ENCODE assay signal across 8 mouse cellular contexts in genomic region chr6:48840973-48841625, GRCm38 (mm10). TPM values are rescaled to one million over a fixed set of nuclear protein-coding genes. Genes with fewer than 3 reads are reported as not detected.
DNase-seq lines count a peak whose midpoint lies in the region; ATAC-seq and TF ChIP-seq lines count a peak whose summit lies in the region.

Gene Tmem176b (minus strand): TSS chr6:48841496.

- H3K9ac ChIP-seq in MEL (ENCODE audit: control insufficient read depth, low read depth, low read length, poor library complexity, severe bottlenecking) = peak within 1 kb of the TSS; percentile 62
- H3K9ac ChIP-seq in lung, embryonic 14.5 days = peak within 1 kb of the TSS; percentile 66

- peaks cover 9 to 23% of the 10 kb centered on the region in 2 experiments for H3K4me1 ChIP-seq in MEL (ENCODE audit: control insufficient read depth in 1 of 2, insufficient read depth in 2 of 2, low read length in 2 of 2)
- peaks cover 33% of the 10 kb centered on the region for H3K4me1 ChIP-seq in hindbrain, embryonic 10.5 days (replicated peaks)
- peaks cover 19% of the 10 kb centered on the region for H3K4me1 ChIP-seq in lung, embryonic 14.5 days (ENCODE audit: insufficient read depth)

- no peaks in the 10 kb centered on the region for H3K27me3 ChIP-seq in MEL (ENCODE audit: control insufficient read depth in 1 of 2, insufficient read depth in 2 of 2, low read length in 2 of 2)
- H3K27me3 ChIP-seq in hindbrain, embryonic 10.5 days (ENCODE audit: insufficient read depth, poor library complexity, severe bottlenecking) = no peaks in the 10 kb centered on the region
- H3K27me3 ChIP-seq in lung, embryonic 14.5 days (ENCODE audit: insufficient read depth, low read length) = no peaks in the 10 kb centered on the region

- TF ChIP-seq POLR2A in MEL (IDR thresholded peaks at IDR 0.05; ENCODE audit: control insufficient read depth in 1 of 2, insufficient read depth in 1 of 2, low read depth in 1 of 2, low read length in 2 of 2, poor library complexity in 1 of 2) = no peak

- H3K4me2 ChIP-seq in lung, embryonic 14.5 days = peak within 1 kb of the TSS; percentile 93

- H3K79me2 ChIP-seq in MEL (ENCODE audit: control insufficient read depth, insufficient read depth, low read length, poor library complexity) = peaks cover 1% of the 10 kb centered on the region; the same call in 1 of the 2 replicates

- WGBS in hindbrain, embryonic 10.5 days = 26% methylated on average over 6 of the region's 6 CpGs
- 0% methylated on average over 6 of the region's 6 CpGs for WGBS in lung, embryonic 14.5 days

- no peak for TF ChIP-seq EP300 in MEL (IDR thresholded peaks at IDR 0.05; ENCODE audit: low read depth in 1 of 2, low read length in 2 of 2)

- H3K9me3 ChIP-seq in MEL (replicated peaks; ENCODE audit: insufficient read depth, low read length) = no peaks in the 10 kb centered on the region
- H3K9me3 ChIP-seq in hindbrain, embryonic 10.5 days = no peaks in the 10 kb centered on the region
- no peaks in the 10 kb centered on the region for H3K9me3 ChIP-seq in lung, embryonic 14.5 days (ENCODE audit: low read depth, low read length)

- peaks cover 0 to 14% of the 10 kb centered on the region in 2 experiments; a peak in 2 of 4 replicates for H3K36me3 ChIP-seq in MEL (ENCODE audit: control insufficient read depth in 1 of 2, insufficient read depth in 2 of 2, low read length in 2 of 2)
- H3K36me3 ChIP-seq in hindbrain, embryonic 10.5 days = no peaks in the 10 kb centered on the region; the same call in 1 of the 2 replicates
- peaks cover 55% of the 10 kb centered on the region for H3K36me3 ChIP-seq in lung, embryonic 14.5 days (ENCODE audit: insufficient read depth)

- TF ChIP-seq RAD21 in MEL (IDR thresholded peaks at IDR 0.05; ENCODE audit: low read depth, low read length) = no peak

- TF ChIP-seq CTCF in MEL (IDR thresholded peaks at IDR 0.05 in 2 of 3, conservative IDR thresholded peaks at IDR 0.05 in 1 of 3; ENCODE audit: control insufficient read depth in 1 of 3, insufficient read depth in 1 of 3, low read depth in 2 of 3, low read length in 3 of 3, poor library complexity in 1 of 3, severe bottlenecking in 1 of 3) = no peak
- no peak for TF ChIP-seq CTCF in lung, embryonic 14.5 days (IDR thresholded peaks at IDR 0.05; ENCODE audit: low read depth)

- H3K27ac ChIP-seq in MEL (ENCODE audit: control insufficient read depth, low read depth, low read length) = peak within 1 kb of the TSS; percentile 48
- peak within 1 kb of the TSS; percentile 83 for H3K27ac ChIP-seq in hindbrain, embryonic 10.5 days
- H3K27ac ChIP-seq in lung, embryonic 14.5 days (ENCODE audit: low read depth) = peak within 1 kb of the TSS; percentile 94

- peak; percentile 83 for DNase-seq in MEL (ENCODE audit: low read depth, low spot score)
- peak; percentile 32 for DNase-seq in cerebellum, adult 9-11 months
- peak; percentile 84 for DNase-seq in frontal cortex, postnatal 10 days (ENCODE audit: low spot score in 2 of 2)
- DNase-seq in hindbrain, embryonic 10.5 days (ENCODE audit: low spot score) = peak; percentile 76
- peak; percentile 60 for DNase-seq in layer of hippocampus, adult 9-10 months (ENCODE audit: low spot score)
- DNase-seq in lung, embryonic 14.5 days = peak; percentile 98
- DNase-seq in ovary, adult 18-20 months (ENCODE audit: low spot score) = peak; percentile 95
- peak; percentile 72 for DNase-seq in thymus, postnatal 14 days

- H3K4me3 ChIP-seq in MEL (ENCODE audit: control insufficient read depth in 1 of 2, insufficient read depth in 1 of 2, low read depth in 2 of 2, low read length in 2 of 2) = peak within 1 kb of the TSS; percentile 58 to 61
- peak within 1 kb of the TSS; percentile 47 for H3K4me3 ChIP-seq in hindbrain, embryonic 10.5 days
- peak within 1 kb of the TSS; percentile 52 for H3K4me3 ChIP-seq in lung, embryonic 14.5 days (ENCODE audit: low read depth, low read length)

- ATAC-seq in lung, embryonic 14.5 days (ENCODE audit: insufficient read depth) = peak; percentile 95

TF ChIP-seq in MEL, 35 proteins besides CTCF, POLR2A, EP300 and RAD21:
- TF ChIP-seq ELF1 (IDR thresholded peaks at IDR 0.05; ENCODE audit: low read depth, low read length) (0 out of 2 replicates have a peak, but pooled peaks have one; percentile 44), USF2 (IDR thresholded peaks at IDR 0.05; ENCODE audit: borderline replicate concordance in 1 of 2, insufficient read depth in 1 of 2, low read depth in 1 of 2, low read length in 2 of 2) (no peak), ZC3H11A (IDR thresholded peaks at IDR 0.05; ENCODE audit: low read depth, low read length) (no peak), TCF12 (IDR thresholded peaks at IDR 0.05; ENCODE audit: low read depth, low read length) (0 out of 2 replicates have a peak, but pooled peaks have one; percentile 10), MXI1 (IDR thresholded peaks at IDR 0.05; ENCODE audit: low read depth, low read length) (no peak), ZKSCAN1 (IDR thresholded peaks at IDR 0.05; ENCODE audit: low read depth, low read length) (peak; percentile 75), GABPA (IDR thresholded peaks at IDR 0.05; ENCODE audit: low read depth, low read length) (no peak), ETS1 (IDR thresholded peaks at IDR 0.05; ENCODE audit: low read depth, low read length) (peak; percentile 44; the same call in 1 of the 2 replicates), MYB (IDR thresholded peaks at IDR 0.05; ENCODE audit: low read depth, low read length) (no peak), NRF1 (IDR thresholded peaks at IDR 0.05; ENCODE audit: insufficient read depth, low read depth, low read length, poor library complexity, severe bottlenecking) (no peak), BHLHE40 (IDR thresholded peaks at IDR 0.05; ENCODE audit: borderline replicate concordance, low read depth, low read length) (no peak), CHD1 (IDR thresholded peaks at IDR 0.05; ENCODE audit: low read depth, low read length) (no peak), TBP (IDR thresholded peaks at IDR 0.05; ENCODE audit: low read depth, low read length) (no peak), MAFK (IDR thresholded peaks at IDR 0.05; ENCODE audit: borderline replicate concordance, low read depth, low read length) (no peak)

RNA-seq across cellular contexts. Expression of gene Tmem176b, which starts in this region (rescaled TPM):
- 22.2 and 23.0 TPM in 2 replicates for total RNA-seq in MEL (2012; rRNA removed)
- 10 to 100 TPM in 1 of 2 experiments, not detected in 1; 77.0 TPM for polyA plus RNA-seq in MEL (2012; ENCODE audit: insufficient read depth in 1 of 2, insufficient read length in 2 of 2, low read depth in 1 of 2, low replicate concordance in 2 of 2, missing spikeins in 1 of 2)
- 34.0 and 52.9 TPM in 2 replicates for polyA plus RNA-seq in hindbrain, embryonic 10.5 days (2016; fragmentation: Nextera tagmentation; extraction: Ambion mirVana)
- 387 and 409 TPM in 2 replicates for polyA plus RNA-seq in lung, embryonic 14.5 days (2014; fragmentation: Nextera tagmentation; extraction: Ambion mirVana)

Comparison
In these comparisons a context has a peak if more than half of its experiments do, and no peak if none do; other contexts are left out.
1. Peak in every context shown above with its lines: DNase-seq, ATAC-seq, H3K4me3 ChIP-seq and H3K27ac ChIP-seq.
2. DNase-seq: peak in every context shown above with its lines; median percentile 98 in lung, embryonic 14.5 days; 95 in ovary, adult 18-20 months; 84 in frontal cortex, postnatal 10 days; 83 in MEL; 76 in hindbrain, embryonic 10.5 days; 72 in thymus, postnatal 14 days; 60 in layer of hippocampus, adult 9-10 months; 32 in cerebellum, adult 9-11 months.